Mouse (Mus musculus): ENCODE data around the gene Jup. TPM values are rescaled to one million over a fixed set of nuclear protein-coding genes. Genes with fewer than 3 reads are reported as not detected.
"Not testable (repeated sequence)": the region's sequence is repeated elsewhere in the genome, so short reads cannot be mapped to it uniquely, and the experiment has no call there.

Gene Jup
- total RNA-seq, 2 experiments from 2014 or later: 74.2 to 77.9 TPM

DNA sequence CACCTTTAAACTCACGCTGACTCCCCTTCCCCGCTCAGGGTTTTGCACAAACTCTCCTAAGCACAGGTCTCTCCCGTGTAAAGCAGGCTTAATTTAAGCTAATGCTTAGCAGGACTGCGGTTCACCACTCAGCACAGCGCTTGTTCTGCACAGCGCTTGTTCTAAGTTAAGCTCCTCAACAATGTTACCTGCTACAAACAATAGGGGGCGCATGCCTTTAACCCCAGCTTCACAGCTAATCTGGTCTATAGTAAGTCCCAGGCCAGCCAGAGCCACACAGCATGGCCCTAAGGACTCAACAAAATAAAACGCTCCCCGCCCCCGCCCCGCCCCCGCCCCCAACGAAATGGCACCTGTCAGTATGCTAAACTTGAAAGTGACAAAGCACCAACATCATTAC lies 36.5 kb downstream of the Jup start:
- not testable (repeated sequence) for DNase-seq
- intact Hi-C loops (cut with DNase I): loop anchor here (5.0 kb wide), 2 partner anchors 46 to 111 kb away; partner anchors contain the start of gene Klhl11

- no peak for DNase-seq
- intact Hi-C loops (cut with DNase I): loop anchor here (5.0 kb wide), 2 partner anchors 47 to 112 kb away; partner anchors contain the start of gene Klhl11
These were observed 37.4 kb downstream of the Jup start for GRCm38 (mm10) chr11:100360175-100360574.

DNA sequence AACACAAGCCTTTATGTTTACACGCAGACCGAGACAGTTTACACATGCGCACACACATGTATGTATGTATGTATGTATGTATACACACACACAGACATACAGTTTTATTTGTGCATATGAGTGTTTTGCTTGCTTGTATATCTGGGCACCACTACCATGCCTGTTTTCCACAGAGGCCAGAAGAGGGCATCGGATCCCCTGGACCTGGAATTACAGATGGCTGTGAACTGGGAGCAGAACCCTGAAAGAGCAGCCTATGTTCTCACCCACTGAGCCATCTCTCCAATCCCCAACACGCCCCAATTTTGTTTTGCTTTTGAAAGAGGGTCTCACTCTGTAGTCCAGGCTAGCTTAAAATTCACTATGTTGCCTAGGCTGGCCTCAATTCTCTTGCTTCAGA lies 40.2 kb downstream of the Jup start:
- intact Hi-C loops (cut with DNase I): no loop called here
- DNase-seq: no peak

- no peak for DNase-seq
- intact Hi-C loops (cut with DNase I): no loop called here
These were observed 40.7 kb downstream of the Jup start for GRCm38 (mm10) chr11:100356819-100357211.

DNA sequence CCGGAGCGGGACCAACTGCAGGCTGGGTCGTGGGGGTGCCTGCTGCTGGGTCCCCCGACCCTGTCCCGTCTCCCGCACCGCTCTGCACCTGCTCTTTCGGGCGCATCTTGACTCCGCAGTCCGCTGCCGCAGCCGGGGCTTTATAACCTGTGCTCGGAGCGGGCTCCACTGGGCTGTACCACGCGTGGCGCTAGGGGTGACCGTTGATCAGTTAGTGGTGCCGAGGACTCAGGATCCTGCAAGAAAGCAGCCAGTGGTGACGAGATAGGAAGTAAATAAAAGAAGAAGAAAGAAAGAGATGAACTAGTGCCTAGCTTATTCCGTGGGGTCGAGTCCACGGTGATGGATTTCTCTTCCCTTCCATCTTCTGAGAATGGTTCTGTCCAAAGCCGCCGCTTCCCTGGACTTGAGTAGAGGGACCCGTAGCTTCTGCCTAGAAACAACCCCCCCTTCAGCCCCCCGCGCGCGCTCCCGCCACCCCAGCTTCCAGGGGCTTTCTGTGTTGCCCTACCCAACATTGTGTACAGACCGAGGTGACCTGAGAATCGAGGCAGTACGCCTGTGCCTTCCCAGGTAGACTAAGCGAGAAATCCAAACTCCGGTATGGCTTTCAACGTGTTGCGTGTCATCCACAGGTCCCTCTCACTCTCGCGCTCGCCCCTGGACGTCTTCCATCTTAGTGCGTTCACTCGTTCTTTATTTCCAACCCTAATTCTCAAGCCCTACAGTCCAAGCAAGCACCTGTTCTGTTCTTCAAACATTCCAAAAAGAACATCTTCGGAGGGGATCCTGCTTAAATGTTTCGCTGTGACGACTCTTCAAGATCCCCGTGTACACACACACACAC lies 41.4 kb downstream of the Jup start, which contains the start of gene Hap1:
TSS of gene Hap1 (minus strand) at position 157 of the 847 bp plus-strand sequence.
- DNase-seq: peak; percentile 85
- intact Hi-C loops (cut with DNase I): no loop called here

DNA sequence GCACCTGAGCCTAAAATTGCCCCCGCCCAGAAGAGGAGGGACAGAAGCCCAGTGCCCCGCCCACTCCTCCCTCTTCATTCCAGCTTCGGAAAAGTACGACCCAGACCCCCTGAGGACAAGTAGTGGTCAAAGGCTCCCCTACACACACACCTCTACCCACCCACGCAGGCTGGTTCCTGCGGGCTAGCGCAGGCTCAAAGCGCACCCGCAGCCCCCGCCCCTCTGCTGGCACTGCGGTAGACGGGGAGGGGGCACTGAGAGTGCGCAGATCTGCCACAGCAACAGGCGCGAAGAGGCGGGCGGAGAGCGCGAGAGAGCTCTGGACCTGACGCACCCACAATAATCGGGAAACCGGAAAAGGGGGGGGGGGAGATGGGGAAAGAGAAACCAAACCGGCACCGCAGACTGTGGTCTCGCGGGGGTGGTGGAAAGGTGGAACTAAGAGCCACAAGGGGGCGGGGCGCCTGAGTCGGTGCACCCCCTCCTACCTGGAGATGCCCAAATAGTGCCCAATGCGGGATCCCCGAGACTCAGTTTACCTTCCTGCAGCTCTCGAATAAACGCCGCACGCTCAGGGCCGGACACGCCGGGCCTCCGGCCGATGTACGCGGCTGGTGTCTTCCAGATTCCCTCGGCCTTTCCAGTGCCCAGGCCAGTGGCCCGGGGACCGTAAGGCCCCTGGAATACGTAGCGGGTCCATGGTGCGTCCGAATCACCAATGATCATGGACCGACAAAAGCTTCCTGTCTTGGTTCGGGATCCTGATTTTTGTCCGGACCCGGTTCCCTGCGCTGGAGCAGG lies 42.2 kb downstream of the Jup start:
- DNase-seq: peak; percentile 62
- intact Hi-C loops (cut with DNase I): no loop called here

- DNase-seq: peak; percentile 56
- intact Hi-C loops (cut with DNase I): no loop called here
These were observed 45.3 kb downstream of the Jup start for GRCm38 (mm10) chr11:100352076-100352857.

DNA sequence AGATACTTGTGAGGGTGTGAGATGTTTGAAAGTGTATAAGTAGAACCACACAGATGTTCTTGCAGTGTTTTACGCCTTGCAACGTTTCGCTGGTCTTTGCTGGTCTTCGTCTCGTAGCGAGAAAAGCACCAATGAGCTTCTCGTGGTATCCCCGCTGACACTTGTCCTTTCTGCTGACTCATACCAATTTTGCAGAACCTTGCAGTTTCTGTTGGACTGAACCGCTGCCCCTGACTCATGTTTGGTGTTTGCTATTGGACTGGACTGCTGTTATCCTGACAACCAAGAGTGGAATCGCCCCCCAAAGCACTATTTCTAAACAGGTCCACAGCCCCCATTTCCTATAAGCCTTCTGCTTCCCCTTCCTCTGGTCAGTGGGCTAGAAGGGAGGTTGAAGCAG lies 53.3 kb downstream of the Jup start:
- no peak for DNase-seq
- intact Hi-C loops (cut with DNase I): no loop called here

- no peak for DNase-seq
- intact Hi-C loops (cut with DNase I): no loop called here
These were observed 61.8 kb downstream of the Jup start for GRCm38 (mm10) chr11:100335731-100336130.

DNA sequence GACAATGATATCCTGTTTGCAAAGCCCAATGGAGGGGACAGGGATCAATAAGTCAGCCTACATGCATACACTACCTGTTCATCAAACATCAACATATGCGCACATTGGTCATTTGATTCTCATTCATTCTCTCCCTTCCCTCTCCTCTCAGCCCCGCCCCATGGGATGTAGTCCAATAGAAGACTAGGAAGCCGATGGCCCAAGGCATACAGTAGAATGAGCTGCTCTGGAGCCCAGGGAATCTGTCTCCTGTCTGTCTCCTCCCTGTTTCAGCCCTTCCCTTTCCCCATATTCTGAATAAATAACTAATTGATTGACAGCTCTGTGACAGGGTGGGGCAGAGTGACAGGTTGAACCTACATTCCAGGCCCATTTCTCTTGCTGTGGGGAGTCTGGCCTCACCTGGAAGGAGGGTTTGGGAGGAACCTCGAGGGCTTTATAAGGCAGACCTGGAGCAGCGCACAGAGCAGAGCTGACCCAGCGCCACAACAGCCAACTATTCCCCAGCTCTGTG lies 63.6 kb downstream of the Jup start, which contains the start of gene Gast:
TSS of gene Gast (plus strand) at position 464 of the 514 bp plus-strand sequence.
- intact Hi-C loops (cut with DNase I): no loop called here
- no peak for DNase-seq

GRCm38 (mm10) chr11:100332766-100333515 lies 64.6 kb downstream of the Jup start:
- no peak for DNase-seq
- intact Hi-C loops (cut with DNase I): no loop called here

- intact Hi-C loops (cut with DNase I); DNase-seq: not testable (repeated sequence)
These were observed 66.7 kb downstream of the Jup start for GRCm38 (mm10) chr11:100330816-100331375.

DNA sequence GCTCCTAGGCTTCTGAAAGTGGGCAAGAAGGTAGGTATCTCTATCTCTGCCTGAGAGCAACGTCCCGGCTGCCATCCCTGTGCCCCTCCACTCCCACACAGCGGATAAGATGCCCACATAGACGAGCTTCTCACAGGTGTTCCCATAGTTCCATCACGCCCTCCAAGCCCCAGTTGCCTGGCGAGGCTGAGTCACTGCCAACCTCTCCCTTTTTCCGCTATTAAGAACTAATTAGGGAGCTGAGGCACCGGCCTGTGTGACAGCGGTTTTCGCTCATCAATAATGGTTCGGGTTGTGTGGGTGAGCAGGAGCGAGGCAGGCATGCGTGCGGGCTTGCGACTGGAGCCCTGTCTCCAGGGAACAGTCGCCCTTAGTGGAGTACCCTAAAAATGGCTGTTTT lies 67.3 kb downstream of the Jup start:
- DNase-seq: no peak
- intact Hi-C loops (cut with DNase I): no loop called here

- intact Hi-C loops (cut with DNase I): no loop called here
- DNase-seq: no peak
These were observed 69.8 kb downstream of the Jup start for GRCm38 (mm10) chr11:100327761-100328160.

DNA sequence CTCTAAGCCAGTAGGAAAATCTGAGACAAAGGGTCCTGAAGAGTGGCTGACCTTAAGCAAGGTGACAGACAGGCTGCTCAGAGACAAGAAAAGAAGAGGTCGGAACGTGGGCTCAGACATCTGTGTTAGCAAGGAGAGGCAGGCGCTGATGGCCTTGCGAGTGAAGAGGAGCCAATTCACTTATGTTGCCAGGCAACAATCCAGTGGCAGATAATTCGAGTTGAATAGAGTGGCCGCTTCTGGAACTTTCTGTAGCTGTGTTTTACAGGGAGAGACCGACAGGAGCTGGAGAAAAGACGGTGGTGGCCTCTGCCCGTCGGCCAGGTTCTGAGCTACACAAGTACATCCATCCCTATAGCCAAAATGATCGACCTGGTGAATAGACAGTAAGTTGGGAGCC lies 70.2 kb downstream of the Jup start:
- intact Hi-C loops (cut with DNase I): no loop called here
- no peak for DNase-seq

DNA sequence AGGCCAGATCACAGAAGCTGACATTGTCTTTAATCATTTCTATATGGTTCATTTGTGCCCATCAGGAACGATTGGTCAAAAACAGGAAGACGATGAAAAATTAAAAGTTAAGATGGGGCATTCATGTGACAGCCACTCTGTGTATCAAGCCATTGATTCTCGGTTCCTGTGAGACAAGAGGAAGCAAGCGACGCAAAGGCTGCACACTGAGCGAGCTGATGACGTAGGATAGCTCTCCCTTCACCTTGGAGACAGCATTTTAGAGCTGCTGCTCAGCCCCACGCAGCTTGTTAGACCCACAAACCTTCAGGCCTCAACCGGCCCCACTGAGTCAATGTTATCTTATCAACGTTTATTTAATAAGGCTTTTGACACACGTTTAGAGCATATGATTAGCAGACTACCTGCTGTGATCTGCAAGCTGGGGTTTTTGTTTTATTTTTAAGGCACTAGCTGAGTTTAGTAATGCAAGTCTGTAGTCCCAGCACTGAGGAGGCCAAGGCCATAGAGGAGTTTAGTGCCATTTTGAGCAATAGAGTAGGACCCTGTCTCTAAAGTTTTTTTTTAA lies 72.4 kb downstream of the Jup start:
- intact Hi-C loops (cut with DNase I): no loop called here
- no peak for DNase-seq

DNA sequence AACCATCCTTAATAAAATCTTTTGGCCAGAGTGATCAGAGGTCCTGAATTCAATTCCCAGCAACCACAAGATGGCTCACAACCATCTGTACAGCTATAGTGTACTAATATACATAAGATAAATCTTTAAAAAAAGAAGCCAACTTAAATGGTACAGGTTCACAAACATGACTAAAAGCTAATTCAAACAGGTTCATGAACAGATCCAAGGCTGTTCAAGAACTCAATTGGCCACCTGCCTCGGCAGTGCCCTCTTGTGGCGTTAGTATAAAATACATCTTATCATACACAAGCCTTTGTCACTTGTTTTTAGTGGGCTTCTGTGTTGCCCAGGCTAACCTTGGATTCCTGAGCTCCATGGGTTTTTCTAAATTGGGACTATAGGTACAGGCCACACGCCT lies 74.0 kb downstream of the Jup start:
- DNase-seq: peak; percentile 61
- intact Hi-C loops (cut with DNase I): no loop called here

GRCm38 (mm10) chr11:100322591-100323258 lies 74.8 kb downstream of the Jup start:
- intact Hi-C loops (cut with DNase I): no loop called here
- DNase-seq: no peak
